Mouse (Mus musculus) inflammation-experienced regulatory T-cells (primary cell): ENCODE results near the gene Akr1a1. TPM values are rescaled to one million over a fixed set of nuclear protein-coding genes. Genes with fewer than 3 reads are reported as not detected.

Experiments
- polyA plus RNA-seq, 2 experiments: library from polyadenylated mRNA; unstranded; fragments of 100-300 nt; shearing (Covaris generic); gene quantifications; one replicate each; pipeline ENCODE4 v1.2.1; 2017

Akr1a1 gene
- 100 to 1,000 TPM; 260 to 321 TPM for polyA plus RNA-seq

GRCm38 (mm10) chr4:116650924-116651796 lies at the start of gene Akr1a1:
Akr1a1 (minus strand) TSS chr4:116651680.

GRCm38 (mm10) chr4:116685402-116686061 lies 34.1 kb upstream of the Akr1a1 start, which contains the start of gene Prdx1:
Prdx1 (plus strand) TSS chr4:116685544.

GRCm38 (mm10) chr4:116627722-116628662 lies 23.5 kb downstream of the Akr1a1 start, which contains the start of gene Nasp:
Nasp (minus strand) TSS chr4:116627941.

GRCm38 (mm10) chr4:116596379-116596778 lies 55.1 kb downstream of the Akr1a1 start, which contains the start of gene Ccdc17:
Ccdc17 (plus strand) TSS chr4:116596654.

Other genes starting within 250 kb of the Akr1a1 start
- gene Mast2, start 187.5 kb downstream of the Akr1a1 start, polyA plus RNA-seq: 10 to 100 TPM; 16.0 to 18.4 TPM
- gene Ipp, start 144.1 kb downstream of the Akr1a1 start, polyA plus RNA-seq: 10 to 100 TPM; 16.8 to 19.6 TPM
- 10 to 100 TPM; 20.2 to 23.2 TPM for gene Tmem69, start 95.7 kb downstream of the Akr1a1 start, polyA plus RNA-seq
- 10 to 100 TPM; 44.7 to 46.2 TPM for gene Gpbp1l1, start 94.0 kb downstream of the Akr1a1 start, polyA plus RNA-seq
- 10 to 100 TPM; 15.4 to 17.5 TPM for gene Ccdc17, start 55.0 kb downstream of the Akr1a1 start, polyA plus RNA-seq
- gene Nasp, start 23.7 kb downstream of the Akr1a1 start, polyA plus RNA-seq: 10 to 100 TPM; 37.6 to 41.0 TPM
- 100 to 1,000 TPM; 532 to 563 TPM for gene Prdx1, start 33.9 kb upstream of the Akr1a1 start, polyA plus RNA-seq
- gene Mmachc, start 56.7 kb upstream of the Akr1a1 start, polyA plus RNA-seq: 10 to 100 TPM in 1 of 2 experiments, 1 to 10 TPM in 1; 9.6 to 10.3 TPM
- 10 to 100 TPM; 15.9 to 22.0 TPM for gene Ccdc163, start 56.8 kb upstream of the Akr1a1 start, polyA plus RNA-seq
- gene Tesk2, start 69.3 kb upstream of the Akr1a1 start, polyA plus RNA-seq: 1 to 10 TPM; 5.3 to 8.3 TPM
- gene Toe1, start 156.0 kb upstream of the Akr1a1 start, polyA plus RNA-seq: 10 to 100 TPM; 39.8 to 43.6 TPM
- gene Mutyh, start 156.0 kb upstream of the Akr1a1 start, polyA plus RNA-seq: 10 to 100 TPM in 1 of 2 experiments, 1 to 10 TPM in 1; 9.6 to 18.9 TPM
- under 1 TPM; 0.21 to 0.37 TPM for gene Hpdl, start 170.0 kb upstream of the Akr1a1 start, polyA plus RNA-seq
- gene Zswim5, start 225.7 kb upstream of the Akr1a1 start, polyA plus RNA-seq: 1 to 10 TPM in 1 of 2 experiments, under 1 TPM in 1; 0.02 to 1.4 TPM